Mouse (Mus musculus): ENCODE results near the gene Wasf3. TPM values are rescaled to one million over a fixed set of nuclear protein-coding genes. Genes with fewer than 3 reads are reported as not detected.
"Not testable (repeated sequence)": the region's sequence is repeated elsewhere in the genome, so short reads cannot be mapped to it uniquely, and the experiment has no call there.

Wasf3 gene
- polyA plus RNA-seq, 1 experiment from 2014 or later: 1.9 TPM

DNA sequence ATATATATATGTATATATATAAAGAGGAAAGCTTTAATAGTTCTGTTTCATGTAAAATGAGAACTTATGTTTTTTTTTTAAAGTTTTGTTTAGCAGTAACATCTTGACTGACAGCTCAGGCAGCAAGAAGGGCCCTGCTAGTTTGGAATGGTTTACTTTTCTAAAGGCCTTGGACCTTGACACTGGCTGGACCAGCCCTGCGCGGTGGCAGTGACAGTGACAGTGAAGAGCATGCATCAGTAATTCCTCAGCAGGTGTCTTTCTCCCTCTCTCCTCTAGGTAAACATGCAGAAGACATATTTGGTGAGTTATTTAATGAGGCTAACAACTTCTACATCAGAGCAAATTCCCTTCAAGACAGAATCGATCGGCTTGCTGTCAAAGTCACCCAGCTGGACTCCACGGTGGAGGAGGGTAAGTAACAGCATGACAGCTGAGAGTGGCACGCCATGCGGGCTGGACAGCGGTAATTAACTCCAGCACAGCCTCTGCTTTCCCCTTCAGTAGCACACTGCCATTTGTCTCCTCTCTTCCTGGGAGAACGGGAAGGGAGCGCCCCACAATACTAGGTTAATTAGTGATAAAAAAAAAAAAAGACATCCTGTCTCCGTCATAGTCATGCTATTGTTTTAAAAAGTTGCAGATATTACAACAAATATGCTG, 66.9 kb downstream of the Wasf3 start:
- H3K4me2 ChIP-seq (ENCODE audit: low read depth, low read length): no peak overlapping the region
- H3K36me3 ChIP-seq (ENCODE audit: control insufficient read depth, insufficient read depth, low read length): no peaks in the 10 kb centered on the region
- no peak overlapping the region for H3K27ac ChIP-seq (ENCODE audit: low read length)
- no peak overlapping the region for H3K4me3 ChIP-seq (replicated peaks; ENCODE audit: low read length)
- no peaks in the 10 kb centered on the region for H3K4me1 ChIP-seq (ENCODE audit: control insufficient read depth, insufficient read depth, low read length)
- no peak for ATAC-seq (ENCODE audit: insufficient read depth, low FRiP score)
- no peaks in the 10 kb centered on the region for H3K9me3 ChIP-seq (replicated peaks; ENCODE audit: control insufficient read depth, low read length)
- 75% methylated on average over 11 of the region's 11 CpGs for WGBS
- no peak overlapping the region for H3K9ac ChIP-seq (ENCODE audit: low read length)
- H3K27me3 ChIP-seq (ENCODE audit: control insufficient read depth, insufficient read depth, low read length): no peaks in the 10 kb centered on the region

- Histone ChIP-seq H3K27ac (ENCODE audit: low read length) (no peak overlapping the region), H3K27me3 (ENCODE audit: control insufficient read depth, insufficient read depth, low read length) (no peaks in the 10 kb centered on the region), H3K36me3 (ENCODE audit: control insufficient read depth, insufficient read depth, low read length) (no peaks in the 10 kb centered on the region), H3K4me1 (ENCODE audit: control insufficient read depth, insufficient read depth, low read length) (no peaks in the 10 kb centered on the region), H3K9ac (ENCODE audit: low read length) (no peak overlapping the region), H3K4me2 (ENCODE audit: low read depth, low read length) (no peak overlapping the region), H3K9me3 (replicated peaks; ENCODE audit: control insufficient read depth, low read length) (no peaks in the 10 kb centered on the region), H3K4me3 (replicated peaks; ENCODE audit: low read length) (no peak overlapping the region)
- ATAC-seq (ENCODE audit: insufficient read depth, low FRiP score): no peak
- 90% methylated on average over 6 of the region's 6 CpGs for WGBS
Observed at GRCm38 (mm10) chr5:146453556-146453955, 68.8 kb downstream of the Wasf3 start.

GRCm38 (mm10) chr5:146461612-146462011, 76.8 kb downstream of the Wasf3 start:
- Histone ChIP-seq H3K4me3 (replicated peaks; ENCODE audit: low read length) (no peak overlapping the region), H3K27ac (ENCODE audit: low read length) (no peak overlapping the region), H3K9ac (ENCODE audit: low read length) (no peak overlapping the region), H3K36me3 (ENCODE audit: control insufficient read depth, insufficient read depth, low read length) (no peaks in the 10 kb centered on the region), H3K27me3 (ENCODE audit: control insufficient read depth, insufficient read depth, low read length) (no peaks in the 10 kb centered on the region), H3K9me3 (replicated peaks; ENCODE audit: control insufficient read depth, low read length) (no peaks in the 10 kb centered on the region), H3K4me1 (ENCODE audit: control insufficient read depth, insufficient read depth, low read length) (no peaks in the 10 kb centered on the region), H3K4me2 (ENCODE audit: low read depth, low read length) (no peak overlapping the region)
- WGBS: 79% methylated on average over 8 of the region's 8 CpGs
- no peak for ATAC-seq (ENCODE audit: insufficient read depth, low FRiP score)

DNA sequence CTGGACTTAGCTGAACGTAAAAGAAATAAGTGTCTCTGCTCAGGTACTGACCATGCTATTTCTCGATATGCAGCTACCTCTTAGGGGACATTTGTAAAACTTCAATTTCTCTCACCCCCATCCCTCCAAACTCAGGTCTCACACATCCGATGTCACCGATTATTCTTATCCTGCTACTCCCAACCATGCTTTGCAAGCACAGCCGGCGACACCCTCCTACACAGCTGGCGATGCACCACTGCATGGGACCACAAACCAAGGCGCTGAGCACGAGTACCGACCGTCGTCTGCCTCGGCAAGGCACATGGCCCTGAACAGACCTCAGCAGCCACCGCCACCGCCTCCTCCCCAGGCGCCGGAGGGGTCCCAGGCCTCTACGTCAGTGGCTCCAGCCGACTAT, 81.9 kb downstream of the Wasf3 start:
- Histone ChIP-seq H3K4me1 (ENCODE audit: control insufficient read depth, insufficient read depth, low read length) (no peaks in the 10 kb centered on the region), H3K9me3 (replicated peaks; ENCODE audit: control insufficient read depth, low read length) (no peaks in the 10 kb centered on the region), H3K27me3 (ENCODE audit: control insufficient read depth, insufficient read depth, low read length) (no peaks in the 10 kb centered on the region), H3K4me3 (replicated peaks; ENCODE audit: low read length) (no peak overlapping the region), H3K9ac (ENCODE audit: low read length) (no peak overlapping the region), H3K36me3 (ENCODE audit: control insufficient read depth, insufficient read depth, low read length) (no peaks in the 10 kb centered on the region), H3K27ac (ENCODE audit: low read length) (no peak overlapping the region), H3K4me2 (ENCODE audit: low read depth, low read length) (no peak overlapping the region)
- no peak for ATAC-seq (ENCODE audit: insufficient read depth, low FRiP score)
- 93% methylated on average over 19 of the region's 19 CpGs for WGBS

DNA sequence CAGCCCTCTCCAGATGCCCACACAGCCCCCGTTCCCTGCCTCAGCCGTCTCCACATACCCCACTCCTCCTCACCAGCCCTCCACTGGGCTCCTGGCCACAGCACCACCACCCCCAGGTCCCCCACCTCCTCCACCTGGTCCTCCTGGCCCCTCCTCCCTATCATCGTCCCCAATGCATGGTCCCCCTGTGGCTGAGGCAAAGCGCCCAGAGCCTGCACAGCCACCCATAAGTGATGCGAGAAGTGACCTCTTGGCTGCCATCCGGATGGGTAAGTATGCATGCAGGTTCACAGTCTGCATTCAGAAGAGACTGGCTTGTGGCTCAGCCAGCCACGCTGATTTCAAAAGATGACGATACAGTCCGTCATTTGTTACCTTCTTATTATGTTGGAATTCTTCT, 83.5 kb downstream of the Wasf3 start:
- 93% methylated on average over 9 of the region's 9 CpGs for WGBS
- H3K4me1 ChIP-seq (ENCODE audit: control insufficient read depth, insufficient read depth, low read length): no peaks in the 10 kb centered on the region
- no peaks in the 10 kb centered on the region for H3K9me3 ChIP-seq (replicated peaks; ENCODE audit: control insufficient read depth, low read length)
- no peak for ATAC-seq (ENCODE audit: insufficient read depth, low FRiP score)
- no peaks in the 10 kb centered on the region for H3K27me3 ChIP-seq (ENCODE audit: control insufficient read depth, insufficient read depth, low read length)
- H3K4me3 ChIP-seq (replicated peaks; ENCODE audit: low read length): no peak overlapping the region
- no peaks in the 10 kb centered on the region for H3K36me3 ChIP-seq (ENCODE audit: control insufficient read depth, insufficient read depth, low read length)
- H3K9ac ChIP-seq (ENCODE audit: low read length): no peak overlapping the region
- no peak overlapping the region for H3K4me2 ChIP-seq (ENCODE audit: low read depth, low read length)
- no peak overlapping the region for H3K27ac ChIP-seq (ENCODE audit: low read length)

GRCm38 (mm10) chr5:146470821-146471220, 86.0 kb downstream of the Wasf3 start:
- H3K4me2 ChIP-seq (ENCODE audit: low read depth, low read length): no peak overlapping the region
- no peak overlapping the region for H3K27ac ChIP-seq (ENCODE audit: low read length)
- no peak for ATAC-seq (ENCODE audit: insufficient read depth, low FRiP score)
- 82% methylated on average over 9 of the region's 9 CpGs for WGBS
- H3K4me1 ChIP-seq (ENCODE audit: control insufficient read depth, insufficient read depth, low read length): no peaks in the 10 kb centered on the region
- no peaks in the 10 kb centered on the region for H3K36me3 ChIP-seq (ENCODE audit: control insufficient read depth, insufficient read depth, low read length)
- H3K9me3 ChIP-seq (replicated peaks; ENCODE audit: control insufficient read depth, low read length): no peaks in the 10 kb centered on the region
- H3K4me3 ChIP-seq (replicated peaks; ENCODE audit: low read length): no peak overlapping the region
- no peak overlapping the region for H3K9ac ChIP-seq (ENCODE audit: low read length)
- no peaks in the 10 kb centered on the region for H3K27me3 ChIP-seq (ENCODE audit: control insufficient read depth, insufficient read depth, low read length)

DNA sequence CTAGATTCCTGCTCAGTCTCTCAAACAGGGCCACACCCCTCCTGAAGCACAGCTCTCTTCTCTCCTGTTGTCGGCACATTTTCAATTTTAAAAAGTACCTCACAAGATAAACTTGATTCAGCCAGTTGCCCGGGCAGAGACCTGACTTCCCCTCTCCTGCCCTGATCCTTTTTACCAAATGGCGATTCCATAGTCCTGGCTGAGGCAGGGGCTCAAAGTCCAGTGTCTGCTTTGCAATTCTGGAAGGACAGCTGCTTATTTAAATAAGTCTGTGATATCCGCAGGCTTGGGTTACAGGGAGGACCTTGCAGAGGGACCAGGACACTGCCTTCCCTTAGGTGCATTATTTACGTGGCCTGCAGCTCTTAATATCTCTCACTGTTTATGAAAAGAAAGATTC, 86.5 kb downstream of the Wasf3 start:
- Histone ChIP-seq H3K27me3 (ENCODE audit: control insufficient read depth, insufficient read depth, low read length) (no peaks in the 10 kb centered on the region), H3K9ac (ENCODE audit: low read length) (no peak overlapping the region), H3K4me3 (replicated peaks; ENCODE audit: low read length) (no peak overlapping the region), H3K27ac (ENCODE audit: low read length) (no peak overlapping the region), H3K9me3 (replicated peaks; ENCODE audit: control insufficient read depth, low read length) (no peaks in the 10 kb centered on the region), H3K36me3 (ENCODE audit: control insufficient read depth, insufficient read depth, low read length) (no peaks in the 10 kb centered on the region), H3K4me2 (ENCODE audit: low read depth, low read length) (no peak overlapping the region), H3K4me1 (ENCODE audit: control insufficient read depth, insufficient read depth, low read length) (no peaks in the 10 kb centered on the region)
- whole genome bisulfite sequencing: 68% methylated on average over 5 of the region's 5 CpGs
- ATAC-seq (ENCODE audit: insufficient read depth, low FRiP score): no peak

DNA sequence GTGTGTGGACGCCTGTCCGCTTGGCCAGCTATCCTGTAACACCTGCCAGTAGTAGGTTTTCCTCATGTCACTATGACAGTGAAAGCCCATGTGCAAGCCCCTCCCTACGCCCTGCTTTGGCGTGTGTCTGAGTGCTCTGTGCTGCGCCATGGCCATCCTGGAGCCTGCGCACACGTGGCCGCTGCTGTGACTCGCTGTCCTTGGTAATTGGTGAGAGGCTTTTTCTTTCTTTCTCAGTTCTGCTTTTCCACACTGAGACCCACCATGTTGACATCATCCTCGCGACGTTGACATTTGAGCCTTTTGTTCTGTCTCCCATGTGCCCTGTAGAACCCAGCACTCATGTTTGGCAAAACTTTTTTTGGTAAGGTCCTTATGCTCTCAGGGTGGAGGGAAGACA, 87.0 kb downstream of the Wasf3 start:
- H3K27me3 ChIP-seq (ENCODE audit: control insufficient read depth, insufficient read depth, low read length): no peaks in the 10 kb centered on the region
- no peak overlapping the region for H3K4me3 ChIP-seq (replicated peaks; ENCODE audit: low read length)
- H3K4me2 ChIP-seq (ENCODE audit: low read depth, low read length): no peak overlapping the region
- H3K27ac ChIP-seq (ENCODE audit: low read length): no peak overlapping the region
- no peaks in the 10 kb centered on the region for H3K4me1 ChIP-seq (ENCODE audit: control insufficient read depth, insufficient read depth, low read length)
- no peak overlapping the region for H3K9ac ChIP-seq (ENCODE audit: low read length)
- no peaks in the 10 kb centered on the region for H3K9me3 ChIP-seq (replicated peaks; ENCODE audit: control insufficient read depth, low read length)
- WGBS: 83% methylated on average over 12 of the region's 12 CpGs
- no peak for ATAC-seq (ENCODE audit: insufficient read depth, low FRiP score)
- H3K36me3 ChIP-seq (ENCODE audit: control insufficient read depth, insufficient read depth, low read length): no peaks in the 10 kb centered on the region

GRCm38 (mm10) chr5:146479564-146479963, 94.8 kb downstream of the Wasf3 start:
- not testable (repeated sequence) for H3K27ac ChIP-seq (ENCODE audit: low read length); H3K27me3 ChIP-seq (ENCODE audit: control insufficient read depth, insufficient read depth, low read length); H3K9ac ChIP-seq (ENCODE audit: low read length); H3K36me3 ChIP-seq (ENCODE audit: control insufficient read depth, insufficient read depth, low read length); H3K4me2 ChIP-seq (ENCODE audit: low read depth, low read length); H3K4me1 ChIP-seq (ENCODE audit: control insufficient read depth, insufficient read depth, low read length); ATAC-seq (ENCODE audit: insufficient read depth, low FRiP score); H3K4me3 ChIP-seq (replicated peaks; ENCODE audit: low read length); H3K9me3 ChIP-seq (replicated peaks; ENCODE audit: control insufficient read depth, low read length)
- WGBS: 7% methylated on average over 4 of the region's 4 CpGs

DNA sequence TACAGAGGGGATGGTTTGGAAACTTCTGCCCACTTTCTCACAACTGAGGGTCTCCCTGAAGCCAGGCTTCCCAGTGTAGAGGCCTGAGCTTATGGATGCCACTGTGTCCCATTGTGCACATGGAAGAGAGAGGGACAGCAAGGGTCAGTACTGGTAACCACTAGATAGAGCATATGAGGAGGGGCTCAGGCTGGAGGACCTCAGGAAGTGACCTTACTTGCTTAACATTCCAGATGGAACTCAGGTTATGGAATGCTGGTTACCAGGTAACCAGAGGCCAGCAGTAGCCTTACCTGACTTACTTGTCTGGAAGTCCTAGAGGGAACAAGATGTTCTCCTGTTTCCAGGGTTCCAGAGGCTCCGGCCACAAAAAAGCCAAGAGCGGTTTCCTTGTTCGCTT, 96.9 kb downstream of the Wasf3 start, which contains the start of gene Gm6408:
Gene Gm6408, plus strand, starts transcription at position 301 of the 400 bp plus-strand sequence.
- H3K4me2 ChIP-seq (ENCODE audit: low read depth, low read length); H3K4me3 ChIP-seq (replicated peaks; ENCODE audit: low read length); ATAC-seq (ENCODE audit: insufficient read depth, low FRiP score); H3K9ac ChIP-seq (ENCODE audit: low read length); H3K27me3 ChIP-seq (ENCODE audit: control insufficient read depth, insufficient read depth, low read length); H3K9me3 ChIP-seq (replicated peaks; ENCODE audit: control insufficient read depth, low read length); H3K4me1 ChIP-seq (ENCODE audit: control insufficient read depth, insufficient read depth, low read length); H3K36me3 ChIP-seq (ENCODE audit: control insufficient read depth, insufficient read depth, low read length); H3K27ac ChIP-seq (ENCODE audit: low read length): not testable (repeated sequence)
- WGBS: 100% methylated on average over 2 of the region's 3 CpGs
